Mouse (Mus musculus): ENCODE measurements at regions not wholly inside any gene's neighbourhood (a gene's known extent, or its start where the extent isn't known, plus 50 kb on each side); places are given as distances from the start of the nearest gene placed in this dataset.

DNA sequence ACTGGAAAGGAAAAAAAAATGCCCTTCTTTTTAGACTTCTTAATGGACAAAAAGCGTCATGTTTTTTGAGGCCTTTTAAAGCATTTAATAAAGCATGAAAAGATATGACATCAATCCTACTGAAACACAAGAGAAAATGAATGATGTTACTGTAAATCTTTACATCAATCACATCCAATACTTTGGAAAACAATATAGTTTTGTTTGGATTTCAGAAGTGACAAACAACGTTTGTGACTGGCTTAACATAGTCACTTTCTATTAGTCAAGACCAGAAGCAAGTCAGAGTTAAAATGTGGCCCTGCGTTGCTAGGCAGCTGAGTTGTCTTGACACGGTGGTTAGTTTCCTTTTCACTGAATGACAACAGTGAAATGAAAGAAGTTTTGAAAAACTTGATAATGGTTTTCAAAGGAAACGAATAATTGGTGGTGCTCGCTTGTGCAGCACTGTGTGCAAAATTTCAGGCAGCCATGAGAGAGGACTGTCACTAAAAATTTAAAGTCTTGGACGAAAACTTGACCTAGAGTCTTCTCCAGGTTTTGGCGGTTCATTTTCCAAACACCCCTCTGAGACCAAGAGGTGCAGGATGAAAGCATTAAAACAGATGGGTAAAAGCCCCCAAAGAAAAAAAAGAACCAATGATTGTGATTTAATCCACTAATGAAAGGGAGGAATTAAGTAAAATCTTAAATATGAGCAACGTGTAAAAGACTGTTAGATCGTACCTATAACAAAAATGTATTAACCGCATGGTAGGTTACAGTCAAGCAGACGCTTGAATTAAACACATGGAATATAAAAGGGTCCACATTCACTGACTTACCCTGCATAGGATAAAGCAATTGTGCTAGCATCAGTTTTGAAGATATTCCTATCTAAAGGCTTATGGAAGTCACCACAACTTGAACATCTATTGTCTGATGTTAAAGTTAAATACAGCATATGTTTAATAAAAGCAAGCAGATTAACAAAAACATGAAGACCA is 421.4 kb upstream of the Tbc1d2b start:
- TF ChIP-seq CTCF (IDR thresholded peaks at IDR 0.05; ENCODE audit: low read depth) (no peak), EP300 (optimal IDR thresholded peaks at IDR 0.05) (no peak)

Data from stomach, postnatal 0 days (tissue).